Mouse (Mus musculus) hindbrain, postnatal 0 days (tissue): ENCODE results near the gene Atp6v0d1. TPM values are rescaled to one million over a fixed set of nuclear protein-coding genes. Genes with fewer than 3 reads are reported as not detected.

Source experiments
- ATAC-seq: fragments of 200-750 bp; cut with Nextera tagmentation; 2 replicates; pipeline ENCODE4 v1.8.0; 2017; ENCODE audit warnings: mild to moderate bottlenecking, moderate TSS enrichment, moderate library complexity
- DNase-seq: peaks from one replicate; pipeline ENCODE4 v3.0.0-alpha.2; 2015; ENCODE audit warnings: low spot score
- H3K27ac ChIP-seq: fragments of 300-500 bp; sonication (generic); 2 replicates; pipeline ENCODE4 v1.5.1; 2014; ENCODE audit warnings: mild to moderate bottlenecking
- H3K27me3 ChIP-seq: fragments of 300-500 bp; sonication (generic); 2 replicates; pipeline ENCODE4 v1.6.1; 2014; ENCODE audit warnings: low read length, mixed read lengths; ENCODE audit not compliant: insufficient read depth
- H3K36me3 ChIP-seq: fragments of 300-500 bp; sonication (generic); 2 replicates; pipeline ENCODE4 v1.6.1; 2014; ENCODE audit warnings: low read length, mixed read lengths; ENCODE audit not compliant: insufficient read depth
- H3K4me1 ChIP-seq: fragments of 300-500 bp; sonication (generic); 2 replicates; pipeline ENCODE4 v1.6.1; 2014; ENCODE audit warnings: antibody characterized with exemption, low read length, mixed read lengths; ENCODE audit not compliant: insufficient read depth
- H3K4me2 ChIP-seq: fragments of 300-500 bp; sonication (generic); 2 replicates; pipeline ENCODE4 v1.6.1; 2014; ENCODE audit warnings: low read depth, mild to moderate bottlenecking, low read length, moderate library complexity, mixed read lengths
- H3K4me3 ChIP-seq: fragments of 300-500 bp; sonication (generic); 2 replicates; pipeline ENCODE4 v1.5.1; 2014; ENCODE audit warnings: low read length
- H3K9ac ChIP-seq: fragments of 300-500 bp; sonication (generic); replicated peaks from 2 replicates; pipeline ENCODE4 v1.6.1; 2014; ENCODE audit warnings: mild to moderate bottlenecking, low read length, moderate library complexity, mixed read lengths
- H3K9me3 ChIP-seq: fragments of 300-500 bp; sonication (generic); 2 replicates; pipeline ENCODE4 v1.6.1; 2016; ENCODE audit warnings: low read length, mixed read lengths
- CTCF ChIP-seq: IDR thresholded peaks from 2 replicates; pipeline ENCODE4 v1.5.1; 2016; ENCODE audit warnings: antibody characterized with exemption, control low read depth, low read depth
- WGBS: fragments of 180-500 bp; shearing (Covaris S2); extraction: QIAGEN DNeasy Blood & Tissue Kit; methylation state at CpG from one replicate; pipeline ENCODE4 v1.1.7; 2014; 5-methylcytosine and 5-hydroxymethylcytosine counted together
- polyA plus RNA-seq: library from polyadenylated mRNA; unstranded; fragments of >200 nt; fragmentation: Nextera tagmentation; extraction: Ambion mirVana; gene quantifications from 2 replicates; pipeline ENCODE4 v1.2.1, GENCODE M21; 2015
- total RNA-seq: library from RNA; depleted of rRNA; stranded (reverse); fragments of >200 nt; gene quantifications from 2 replicates; pipeline ENCODE4 v1.2.3, GENCODE M21; 2014

The Atp6v0d1 gene
- total and polyA plus RNA-seq, 2 experiments from 2014 or later: 249 to 289 TPM

DNA sequence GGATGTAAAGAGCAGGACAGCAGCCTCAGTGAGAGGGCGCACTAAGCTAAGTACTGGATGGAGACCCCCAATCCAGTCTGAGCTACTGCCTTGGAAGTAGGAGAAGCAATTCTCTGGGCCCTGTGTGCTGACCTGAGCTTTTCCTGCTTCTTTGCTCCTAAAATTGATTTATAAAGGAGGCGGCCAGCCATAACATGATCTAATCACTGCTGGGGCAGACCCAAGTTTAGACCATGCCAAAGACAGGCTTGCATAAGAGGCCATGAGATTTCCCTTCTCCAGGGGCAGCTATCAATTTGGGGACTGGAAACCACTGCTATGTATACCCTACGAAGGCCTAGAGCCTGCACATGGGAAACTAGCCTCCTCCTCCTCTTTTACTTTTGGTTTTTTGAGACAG is 36.6 kb downstream of the Atp6v0d1 start:
- no peaks in the 10 kb centered on the region for H3K27me3 ChIP-seq
- H3K9ac ChIP-seq: no peak overlapping the region
- peaks cover 13% of the 10 kb centered on the region; the same call in 1 of the 2 replicates for H3K36me3 ChIP-seq
- H3K9me3 ChIP-seq: no peaks in the 10 kb centered on the region
- DNase-seq: no peak
- ATAC-seq: no peak
- no peak overlapping the region for H3K4me3 ChIP-seq
- WGBS: 84% methylated on average over 3 of the region's 3 CpGs
- H3K4me2 ChIP-seq: no peak overlapping the region
- H3K27ac ChIP-seq: no peak overlapping the region
- no peaks in the 10 kb centered on the region for H3K4me1 ChIP-seq
- no peak for TF ChIP-seq CTCF

DNA sequence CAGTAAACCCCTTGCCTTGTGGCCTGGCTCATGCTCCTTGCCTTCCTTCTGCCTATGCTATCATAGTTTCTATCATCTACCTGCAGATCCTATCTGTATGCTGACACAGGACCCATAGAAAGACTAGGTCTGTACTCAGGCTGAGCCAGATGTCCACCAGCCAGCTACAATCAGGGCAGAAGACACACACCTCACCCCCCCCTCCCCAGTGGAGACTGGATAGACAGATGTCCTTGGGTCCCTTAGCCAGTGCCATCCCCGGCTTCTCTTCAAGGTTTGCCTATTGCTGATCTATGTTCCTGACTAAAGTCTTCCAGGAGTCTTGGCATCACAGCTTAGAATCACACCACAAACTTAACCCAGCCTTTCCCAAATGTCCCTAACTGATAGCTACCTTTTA is 37.6 kb downstream of the Atp6v0d1 start:
- H3K4me1 ChIP-seq: no peaks in the 10 kb centered on the region
- no peaks in the 10 kb centered on the region for H3K9me3 ChIP-seq
- ATAC-seq (no peak), DNase-seq (no peak)
- no peak overlapping the region for H3K9ac ChIP-seq
- no peaks in the 10 kb centered on the region for H3K27me3 ChIP-seq
- no peak for TF ChIP-seq CTCF
- H3K4me2 ChIP-seq: no peak overlapping the region
- WGBS: 95% methylated on average over 1 of the region's 1 CpGs
- no peak overlapping the region for H3K27ac ChIP-seq
- peaks cover 13% of the 10 kb centered on the region; the same call in 1 of the 2 replicates for H3K36me3 ChIP-seq
- no peak overlapping the region for H3K4me3 ChIP-seq

DNA sequence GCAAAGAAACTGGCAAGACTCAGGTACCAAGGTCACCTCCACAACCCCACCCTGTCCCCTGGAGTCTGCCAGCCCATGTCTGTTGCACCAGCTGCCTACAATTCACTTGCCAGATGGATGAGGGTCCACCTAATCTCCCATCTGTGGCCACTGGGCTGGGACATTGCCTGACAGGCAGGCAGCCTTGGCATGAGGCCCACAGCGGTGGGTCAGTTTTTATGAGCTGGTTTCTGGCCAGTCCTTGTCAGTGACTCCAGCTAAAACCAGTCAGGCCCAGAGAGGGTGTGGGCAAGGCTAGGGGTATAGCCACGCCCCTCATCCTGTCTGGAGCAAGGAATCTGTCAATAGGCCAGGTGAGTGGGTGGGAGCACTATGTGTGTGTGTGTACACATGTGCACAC is 38.7 kb downstream of the Atp6v0d1 start:
- H3K4me3 ChIP-seq: no peak overlapping the region
- H3K36me3 ChIP-seq: peaks cover 21% of the 10 kb centered on the region; the same call in 1 of the 2 replicates
- ATAC-seq (peak; percentile 68), DNase-seq (peak; percentile 72)
- no peaks in the 10 kb centered on the region for H3K27me3 ChIP-seq
- no peak overlapping the region for H3K9ac ChIP-seq
- no peaks in the 10 kb centered on the region for H3K9me3 ChIP-seq
- no peaks in the 10 kb centered on the region for H3K4me1 ChIP-seq
- 65% methylated on average over 2 of the region's 2 CpGs for WGBS
- no peak overlapping the region for H3K27ac ChIP-seq
- TF ChIP-seq CTCF: no peak
- no peak overlapping the region for H3K4me2 ChIP-seq

DNA sequence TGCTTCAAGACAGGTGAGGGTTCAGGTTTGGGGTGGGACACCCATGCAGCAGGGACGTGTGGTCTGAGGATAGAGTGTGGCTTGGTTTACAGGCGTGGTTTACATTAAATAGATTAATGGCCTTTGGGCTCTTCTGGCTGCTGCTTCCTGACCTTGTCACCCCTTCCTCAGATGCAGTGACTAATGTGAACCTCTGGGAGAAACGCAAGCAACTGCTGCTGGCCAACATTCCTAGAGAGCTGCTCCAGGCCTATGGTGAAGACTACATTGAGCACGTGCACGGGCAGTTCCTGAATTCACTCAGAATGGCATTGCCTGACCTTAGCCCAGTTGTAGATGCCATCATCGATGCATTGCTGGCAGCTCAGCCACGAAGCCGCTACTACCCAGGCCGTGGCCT is 43.0 kb downstream of the Atp6v0d1 start:
- no peak for TF ChIP-seq CTCF
- no peak overlapping the region for H3K9ac ChIP-seq
- ATAC-seq: no peak
- H3K27me3 ChIP-seq: no peaks in the 10 kb centered on the region
- H3K27ac ChIP-seq: no peak overlapping the region
- H3K4me3 ChIP-seq: no peak overlapping the region
- H3K4me2 ChIP-seq: no peak overlapping the region
- WGBS: 81% methylated on average over 9 of the region's 9 CpGs
- no peaks in the 10 kb centered on the region for H3K9me3 ChIP-seq
- H3K4me1 ChIP-seq: no peaks in the 10 kb centered on the region; the same call in 1 of the 2 replicates
- DNase-seq: no peak
- H3K36me3 ChIP-seq: peaks cover 9% of the 10 kb centered on the region; the same call in 1 of the 2 replicates

DNA sequence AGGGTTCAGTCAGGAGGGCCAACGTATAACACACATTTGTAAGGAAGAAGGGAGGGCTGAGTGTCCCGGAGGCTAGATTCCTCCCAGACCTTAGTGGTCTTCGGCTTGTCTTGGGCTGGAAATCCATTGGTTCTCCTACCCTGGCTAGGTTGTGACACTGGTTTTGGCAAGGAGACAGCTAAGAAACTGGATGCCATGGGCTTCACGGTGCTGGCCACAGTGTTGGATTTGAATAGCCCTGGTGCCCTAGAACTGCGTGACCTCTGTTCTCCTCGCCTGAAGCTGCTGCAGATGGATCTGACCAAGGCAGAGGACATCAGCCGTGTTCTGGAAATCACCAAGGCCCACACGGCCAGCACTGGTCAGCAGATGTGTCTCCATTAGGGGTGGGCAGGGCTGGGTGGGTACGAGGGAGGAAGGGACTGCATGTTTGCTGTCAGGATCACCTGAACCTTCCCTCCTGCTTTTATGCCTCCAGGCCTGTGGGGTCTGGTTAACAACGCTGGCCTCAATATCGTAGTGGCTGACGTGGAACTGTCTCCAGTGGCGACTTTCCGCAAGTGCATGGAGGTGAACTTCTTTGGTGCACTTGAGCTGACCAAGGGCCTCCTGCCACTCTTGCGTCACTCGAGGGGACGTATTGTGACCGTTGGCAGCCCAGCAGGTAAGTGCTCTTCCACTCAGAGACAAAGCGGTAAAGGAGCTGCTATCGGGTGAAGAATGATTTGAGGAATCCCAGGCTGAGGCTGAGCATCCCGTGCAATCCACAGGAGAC is 43.7 kb downstream of the Atp6v0d1 start:
- 81% methylated on average over 21 of the region's 21 CpGs for WGBS
- H3K9ac ChIP-seq: no peak overlapping the region
- peaks cover 9% of the 10 kb centered on the region; the same call in 1 of the 2 replicates for H3K36me3 ChIP-seq
- H3K9me3 ChIP-seq: no peaks in the 10 kb centered on the region
- no peaks in the 10 kb centered on the region for H3K27me3 ChIP-seq
- DNase-seq (no peak), ATAC-seq (no peak)
- H3K27ac ChIP-seq: no peak overlapping the region
- H3K4me2 ChIP-seq: no peak overlapping the region
- no peak overlapping the region for H3K4me3 ChIP-seq
- TF ChIP-seq CTCF: peak; percentile 47
- H3K4me1 ChIP-seq: no peaks in the 10 kb centered on the region; the same call in 1 of the 2 replicates

DNA sequence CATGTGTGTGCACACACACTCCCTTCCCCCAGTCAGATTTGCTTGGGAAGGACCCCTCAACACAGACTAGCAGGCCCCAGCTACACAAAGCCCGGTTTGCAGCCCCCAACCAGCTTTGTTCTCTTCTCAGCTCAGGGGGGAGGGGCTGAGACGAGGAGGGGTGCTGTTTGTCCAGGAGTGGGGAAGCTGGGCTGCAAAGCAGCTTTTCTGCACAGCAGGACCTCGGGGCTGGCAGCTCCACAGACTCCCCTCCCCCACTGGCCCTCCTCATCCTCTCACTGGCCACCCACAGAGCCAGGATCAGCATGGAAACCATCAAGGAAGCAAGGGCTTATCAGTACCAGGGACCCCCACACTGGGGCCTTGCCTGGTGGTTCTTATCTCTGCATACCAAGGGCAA is 44.8 kb downstream of the Atp6v0d1 start:
- no peaks in the 10 kb centered on the region for H3K27me3 ChIP-seq
- no peak for ATAC-seq
- peaks cover 9% of the 10 kb centered on the region; the same call in 1 of the 2 replicates for H3K36me3 ChIP-seq
- H3K9me3 ChIP-seq: no peaks in the 10 kb centered on the region
- no peak for TF ChIP-seq CTCF
- WGBS: 0% methylated on average over 3 of the region's 3 CpGs
- H3K4me1 ChIP-seq: no peaks in the 10 kb centered on the region; the same call in 1 of the 2 replicates
- no peak overlapping the region for H3K9ac ChIP-seq
- H3K27ac ChIP-seq: no peak overlapping the region
- no peak for DNase-seq
- H3K4me2 ChIP-seq: 0 out of 2 replicates have a peak overlapping the region, but pooled peaks have one; percentile 91
- no peak overlapping the region for H3K4me3 ChIP-seq

DNA sequence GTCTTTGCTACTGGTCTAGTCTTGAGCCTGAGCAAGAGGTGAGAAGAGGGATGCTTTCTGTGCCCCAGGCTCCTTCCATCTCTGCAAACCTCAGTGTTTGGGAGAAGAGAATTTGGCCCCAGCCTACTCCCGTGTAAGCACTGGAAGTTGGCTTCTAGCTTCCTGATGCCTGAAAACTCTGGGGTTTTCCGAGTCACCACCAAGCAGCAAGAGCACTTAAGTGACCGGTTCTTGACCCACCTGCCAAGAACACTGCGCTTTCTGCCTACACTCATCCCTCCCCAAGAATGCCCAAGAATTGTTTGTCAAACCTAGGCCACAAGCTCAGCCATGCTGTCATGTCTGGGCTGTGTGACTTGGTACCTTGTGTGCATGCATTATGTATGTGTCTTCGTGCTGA is 45.3 kb downstream of the Atp6v0d1 start:
- Histone ChIP-seq H3K4me3 (no peak overlapping the region), H3K27me3 (no peaks in the 10 kb centered on the region), H3K9ac (no peak overlapping the region), H3K4me1 (no peaks in the 10 kb centered on the region; the same call in 1 of the 2 replicates), H3K9me3 (no peaks in the 10 kb centered on the region), H3K27ac (no peak overlapping the region), H3K4me2 (peak overlapping the region; percentile 91; the same call in 1 of the 2 replicates), H3K36me3 (peaks cover 9% of the 10 kb centered on the region; the same call in 1 of the 2 replicates)
- TF ChIP-seq CTCF: no peak
- DNase-seq: no peak
- ATAC-seq: no peak
- WGBS: 38% methylated on average over 5 of the region's 5 CpGs
